Mouse (Mus musculus): ENCODE measurements at regions not wholly inside any gene's neighbourhood (a gene's known extent, or its start where the extent isn't known, plus 50 kb on each side); places are given as distances from the start of the nearest gene placed in this dataset.

GRCm38 (mm10) chr5:62997464-62997863 is 183.8 kb downstream of the Dthd1 start:
- DNase-seq, result no peak

DNA sequence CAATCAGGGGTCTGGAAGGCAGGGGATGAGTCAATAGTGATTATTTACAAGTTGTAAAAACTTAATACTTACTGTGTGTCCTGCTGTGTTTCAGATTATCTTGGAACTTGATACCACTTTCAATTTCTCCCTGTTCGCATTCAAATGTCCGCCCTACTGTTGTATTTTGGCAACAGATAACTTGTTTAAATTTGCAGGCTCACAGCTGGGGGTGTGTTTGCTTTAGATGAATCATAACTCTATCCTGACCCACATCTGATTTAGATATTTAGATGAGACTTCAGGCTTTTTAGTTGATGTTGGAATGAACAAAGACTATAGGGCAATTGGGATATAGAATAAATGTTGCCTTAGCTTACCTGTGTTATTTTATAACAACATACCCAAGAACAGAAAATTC is 220.8 kb downstream of the Dthd1 start:
- DNase-seq, result no peak

- DNase-seq, result no peak
Measured at GRCm38 (mm10) chr5:63045751-63046150, 232.1 kb downstream of the Dthd1 start.

GRCm38 (mm10) chr5:63063301-63063700 is 249.7 kb downstream of the Dthd1 start:
- DNase-seq, result no peak

- no peak for DNase-seq
Measured at GRCm38 (mm10) chr5:63066872-63067271, 253.2 kb downstream of the Dthd1 start.

DNA sequence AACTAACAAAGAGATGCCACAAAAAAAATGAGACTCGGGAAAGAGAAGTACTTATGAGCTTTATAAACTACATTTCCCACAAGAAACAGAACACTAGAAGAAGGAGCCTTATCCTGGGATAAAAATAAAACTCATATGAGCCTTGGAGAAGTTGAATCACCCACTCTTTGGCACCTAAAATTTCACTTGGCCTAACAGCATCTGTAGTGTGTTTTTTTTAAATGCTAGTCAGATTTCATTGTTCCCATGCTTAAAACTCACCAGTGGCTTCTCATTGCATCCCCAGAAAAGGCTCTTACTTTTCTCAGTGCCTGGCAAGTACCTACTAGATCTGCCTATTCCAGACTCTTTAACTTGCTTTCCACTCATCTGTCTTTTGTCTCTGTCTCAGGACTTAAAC is 284.5 kb downstream of the Dthd1 start:
- no peak for DNase-seq

DNA sequence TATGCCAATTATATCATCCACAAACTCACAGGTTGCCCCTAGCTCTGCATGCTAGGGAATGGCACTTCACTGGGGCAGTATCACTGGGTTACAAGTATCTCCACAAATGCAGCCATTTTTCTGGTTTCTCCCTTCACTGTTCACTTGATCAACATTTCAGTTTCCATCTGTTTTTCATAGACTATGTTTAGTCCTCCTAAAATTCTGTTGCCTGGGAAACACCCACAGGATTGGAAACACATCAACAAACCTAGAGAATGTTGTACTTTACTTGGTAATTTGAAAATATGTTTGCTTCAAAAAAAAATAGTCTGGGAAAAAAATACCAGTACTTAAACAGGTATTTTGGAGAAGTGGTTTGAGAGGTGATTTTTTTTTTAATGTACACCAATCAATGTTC is 318.9 kb downstream of the Dthd1 start:
- no peak for DNase-seq

DNA sequence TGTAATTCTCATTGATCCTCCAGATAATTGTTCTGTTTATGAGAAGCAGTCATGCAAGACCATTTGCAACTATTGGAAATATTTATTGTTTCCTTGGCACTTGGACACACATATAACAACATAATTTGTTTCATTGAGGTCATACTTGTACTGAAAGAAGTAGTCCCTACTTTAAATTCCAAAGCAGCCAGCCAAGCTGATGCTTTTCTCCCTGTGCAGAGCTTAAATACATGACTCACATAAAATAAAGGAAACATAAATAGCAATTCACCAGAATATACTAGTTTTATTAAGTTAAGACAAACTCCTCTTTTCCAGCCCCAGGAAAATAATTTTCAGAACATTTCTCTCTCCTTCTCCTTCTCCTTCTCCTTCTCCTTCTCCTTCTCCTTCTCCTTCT is 324.3 kb downstream of the Dthd1 start:
- no peak for DNase-seq

GRCm38 (mm10) chr5:63169687-63170086 is 356.1 kb downstream of the Dthd1 start:
- DNase-seq, result no peak

- no peak for DNase-seq
Measured at GRCm38 (mm10) chr5:63170493-63170892, 356.9 kb downstream of the Dthd1 start.

DNA sequence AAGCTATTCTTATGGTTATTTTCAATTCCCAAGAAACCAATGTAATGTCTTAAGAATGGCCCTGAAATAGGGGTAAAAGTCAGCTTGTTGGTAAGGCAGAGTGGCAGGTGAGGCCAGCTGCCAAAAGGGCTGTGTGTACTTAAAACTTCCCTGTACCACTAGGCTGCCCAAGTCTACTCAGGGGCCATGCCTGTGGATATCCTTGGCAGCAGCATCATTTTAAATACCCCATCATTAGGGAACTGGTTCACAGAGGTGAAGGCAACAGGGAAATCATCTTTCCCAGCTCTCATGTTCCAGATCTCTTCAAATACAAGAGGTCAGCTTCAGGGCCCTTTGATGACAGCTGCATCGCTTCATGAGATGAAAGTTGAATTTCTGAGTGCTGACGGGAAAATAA is 399.8 kb downstream of the Dthd1 start:
- no peak for DNase-seq

- DNase-seq, result no peak
Measured at GRCm38 (mm10) chr5:63219467-63219866, 405.8 kb downstream of the Dthd1 start.

DNA sequence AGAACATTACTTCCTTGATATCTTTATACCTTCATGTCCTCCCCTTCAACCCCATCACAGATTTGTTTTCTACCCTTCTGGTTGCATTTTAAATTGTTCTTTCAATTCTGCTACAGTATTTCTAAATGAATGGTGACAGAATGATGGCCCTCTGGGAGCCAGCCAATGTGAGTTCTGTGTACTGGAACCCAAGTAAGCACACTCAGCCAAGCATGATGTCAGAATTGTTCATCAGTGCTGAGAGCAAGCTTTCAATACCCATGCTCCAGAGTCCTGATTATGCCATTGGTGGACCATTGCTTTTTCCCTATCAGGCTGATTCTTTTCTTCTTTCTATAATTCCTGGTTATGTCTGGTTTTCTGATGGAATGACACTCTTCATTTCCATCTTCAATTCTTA is 386.3 kb upstream of the Nwd2 start:
- DNase-seq, result peak; percentile 18
